Mouse (Mus musculus): ENCODE results near the gene Hnrnpm. TPM values are rescaled to one million over a fixed set of nuclear protein-coding genes. Genes with fewer than 3 reads are reported as not detected.

The Hnrnpm gene
- total and polyA plus RNA-seq, 2 experiments from 2014 or later: 54.3 to 139 TPM

- Histone ChIP-seq H3K27me3 (ENCODE audit: control insufficient read depth, insufficient read depth, low read length) (no peaks in the 10 kb centered on the region), H3K9ac (replicated peaks; ENCODE audit: low read depth, low read length) (no peak overlapping the region), H3K4me3 (ENCODE audit: low read depth, low read length) (no peak overlapping the region), H3K4me1 (ENCODE audit: control insufficient read depth, insufficient read depth) (no peaks in the 10 kb centered on the region), H3K4me2 (ENCODE audit: low read depth, low read length) (no peak overlapping the region), H3K36me3 (replicated peaks; ENCODE audit: control insufficient read depth, insufficient read depth, low read length) (no peaks in the 10 kb centered on the region), H3K27ac (ENCODE audit: low read depth) (no peak overlapping the region), H3K9me3 (replicated peaks; ENCODE audit: control insufficient read depth, low read length) (no peaks in the 10 kb centered on the region)
- WGBS: 42% methylated on average over 2 of the region's 2 CpGs
- DNase-seq (ENCODE audit: low spot score) (no peak), ATAC-seq (ENCODE audit: insufficient read depth, low read depth) (no peak)
- TF ChIP-seq EP300 (IDR thresholded peaks at IDR 0.05; ENCODE audit: low read depth) (no peak), CTCF (IDR thresholded peaks at IDR 0.05; ENCODE audit: low read depth) (no peak)
These were observed 79.4 kb downstream of the Hnrnpm start for GRCm38 (mm10) chr17:33607273-33607672.

- Histone ChIP-seq H3K36me3 (replicated peaks; ENCODE audit: control insufficient read depth, insufficient read depth, low read length) (no peaks in the 10 kb centered on the region), H3K4me3 (ENCODE audit: low read depth, low read length) (no peak overlapping the region), H3K27ac (ENCODE audit: low read depth) (no peak overlapping the region), H3K9me3 (replicated peaks; ENCODE audit: control insufficient read depth, low read length) (no peaks in the 10 kb centered on the region; the same call in 1 of the 2 replicates), H3K4me1 (ENCODE audit: control insufficient read depth, insufficient read depth) (no peaks in the 10 kb centered on the region), H3K27me3 (ENCODE audit: control insufficient read depth, insufficient read depth, low read length) (no peaks in the 10 kb centered on the region), H3K4me2 (ENCODE audit: low read depth, low read length) (no peak overlapping the region), H3K9ac (replicated peaks; ENCODE audit: low read depth, low read length) (no peak overlapping the region)
- DNase-seq (ENCODE audit: low spot score) (no peak), ATAC-seq (ENCODE audit: insufficient read depth, low read depth) (no peak)
- TF ChIP-seq EP300 (IDR thresholded peaks at IDR 0.05; ENCODE audit: low read depth): no peak
- TF ChIP-seq CTCF (IDR thresholded peaks at IDR 0.05; ENCODE audit: low read depth): no peak
- 76% methylated on average over 12 of the region's 12 CpGs for WGBS
These were observed 84.7 kb downstream of the Hnrnpm start for GRCm38 (mm10) chr17:33601947-33602346.

- TF ChIP-seq CTCF (IDR thresholded peaks at IDR 0.05; ENCODE audit: low read depth): no peak
- no peak for TF ChIP-seq EP300 (IDR thresholded peaks at IDR 0.05; ENCODE audit: low read depth)
- Histone ChIP-seq H3K36me3 (replicated peaks; ENCODE audit: control insufficient read depth, insufficient read depth, low read length) (no peaks in the 10 kb centered on the region), H3K4me3 (ENCODE audit: low read depth, low read length) (no peak overlapping the region), H3K9ac (replicated peaks; ENCODE audit: low read depth, low read length) (no peak overlapping the region), H3K9me3 (replicated peaks; ENCODE audit: control insufficient read depth, low read length) (no peaks in the 10 kb centered on the region; the same call in 1 of the 2 replicates), H3K4me1 (ENCODE audit: control insufficient read depth, insufficient read depth) (no peaks in the 10 kb centered on the region), H3K27me3 (ENCODE audit: control insufficient read depth, insufficient read depth, low read length) (no peaks in the 10 kb centered on the region), H3K27ac (ENCODE audit: low read depth) (no peak overlapping the region), H3K4me2 (ENCODE audit: low read depth, low read length) (no peak overlapping the region)
- DNase-seq (ENCODE audit: low spot score): no peak
- no peak for ATAC-seq (ENCODE audit: insufficient read depth, low read depth)
- 77% methylated on average over 3 of the region's 3 CpGs for WGBS
These were observed 85.8 kb downstream of the Hnrnpm start for GRCm38 (mm10) chr17:33600831-33601230.

DNA sequence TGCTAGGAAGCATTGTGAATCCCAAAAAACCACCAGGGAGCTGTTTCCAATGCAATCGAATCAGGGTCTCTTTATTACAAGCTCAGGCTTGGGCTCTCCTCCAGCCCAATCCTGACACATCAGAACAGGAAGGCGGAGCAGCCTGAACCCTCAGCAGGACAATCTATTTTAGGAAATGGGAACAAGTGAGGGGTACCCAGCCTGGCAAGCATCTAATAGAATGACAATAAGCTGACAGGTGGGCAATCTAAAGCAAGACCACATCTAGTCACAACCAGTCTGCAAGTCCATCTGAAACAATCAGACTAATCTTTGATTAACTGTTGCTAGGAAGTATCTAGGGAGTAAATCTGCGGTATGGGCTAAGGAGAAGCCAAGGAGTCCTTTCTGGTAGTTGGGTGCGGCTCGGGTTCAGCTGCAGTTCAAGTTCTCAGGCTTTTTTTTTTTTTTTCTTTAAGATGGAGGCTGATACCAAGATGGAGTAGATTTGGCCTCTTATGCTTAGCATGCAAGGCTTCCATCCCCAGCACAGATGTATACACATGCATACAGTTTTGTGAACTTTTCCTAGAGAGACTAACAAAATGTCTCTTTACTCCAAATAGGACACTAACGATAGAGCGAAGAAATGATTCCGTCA is 86.7 kb downstream of the Hnrnpm start:
- no peak overlapping the region for H3K4me3 ChIP-seq (ENCODE audit: low read depth, low read length)
- no peak overlapping the region for H3K9ac ChIP-seq (replicated peaks; ENCODE audit: low read depth, low read length)
- no peaks in the 10 kb centered on the region; the same call in 1 of the 2 replicates for H3K9me3 ChIP-seq (replicated peaks; ENCODE audit: control insufficient read depth, low read length)
- no peak for ATAC-seq (ENCODE audit: insufficient read depth, low read depth)
- no peak overlapping the region for H3K4me2 ChIP-seq (ENCODE audit: low read depth, low read length)
- no peaks in the 10 kb centered on the region for H3K36me3 ChIP-seq (replicated peaks; ENCODE audit: control insufficient read depth, insufficient read depth, low read length)
- H3K27me3 ChIP-seq (ENCODE audit: control insufficient read depth, insufficient read depth, low read length): no peaks in the 10 kb centered on the region
- no peak for TF ChIP-seq CTCF (IDR thresholded peaks at IDR 0.05; ENCODE audit: low read depth)
- no peak for TF ChIP-seq EP300 (IDR thresholded peaks at IDR 0.05; ENCODE audit: low read depth)
- no peak overlapping the region for H3K27ac ChIP-seq (ENCODE audit: low read depth)
- 74% methylated on average over 8 of the region's 8 CpGs for WGBS
- DNase-seq (ENCODE audit: low spot score): no peak
- no peaks in the 10 kb centered on the region for H3K4me1 ChIP-seq (ENCODE audit: control insufficient read depth, insufficient read depth)

DNA sequence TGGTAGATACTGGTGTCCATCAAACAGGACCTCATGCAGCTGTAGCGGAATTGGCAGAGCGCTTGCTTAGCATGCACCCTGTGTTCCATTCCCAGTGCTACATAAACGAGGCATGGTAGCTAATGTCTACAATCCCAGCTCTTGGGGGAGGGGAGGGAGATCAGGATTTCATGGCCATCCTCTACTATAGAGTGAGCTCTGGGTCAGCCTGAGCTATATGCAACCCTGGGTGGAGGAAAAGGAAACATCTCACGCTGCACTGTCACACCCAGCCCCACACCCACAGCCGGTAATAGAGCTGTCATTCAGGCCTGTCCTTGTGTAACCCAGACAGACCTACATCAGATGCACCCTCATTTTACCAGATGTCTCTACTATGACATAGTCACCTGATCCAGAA is 88.2 kb downstream of the Hnrnpm start:
- ATAC-seq (ENCODE audit: insufficient read depth, low read depth) (no peak), DNase-seq (ENCODE audit: low spot score) (no peak)
- no peak overlapping the region for H3K9ac ChIP-seq (replicated peaks; ENCODE audit: low read depth, low read length)
- H3K9me3 ChIP-seq (replicated peaks; ENCODE audit: control insufficient read depth, low read length): no peaks in the 10 kb centered on the region; the same call in 1 of the 2 replicates
- 78% methylated on average over 5 of the region's 5 CpGs for WGBS
- no peak overlapping the region for H3K4me3 ChIP-seq (ENCODE audit: low read depth, low read length)
- H3K27ac ChIP-seq (ENCODE audit: low read depth): no peak overlapping the region
- H3K4me2 ChIP-seq (ENCODE audit: low read depth, low read length): no peak overlapping the region
- TF ChIP-seq CTCF (IDR thresholded peaks at IDR 0.05; ENCODE audit: low read depth): no peak
- no peaks in the 10 kb centered on the region for H3K4me1 ChIP-seq (ENCODE audit: control insufficient read depth, insufficient read depth)
- no peaks in the 10 kb centered on the region for H3K36me3 ChIP-seq (replicated peaks; ENCODE audit: control insufficient read depth, insufficient read depth, low read length)
- H3K27me3 ChIP-seq (ENCODE audit: control insufficient read depth, insufficient read depth, low read length): no peaks in the 10 kb centered on the region

DNA sequence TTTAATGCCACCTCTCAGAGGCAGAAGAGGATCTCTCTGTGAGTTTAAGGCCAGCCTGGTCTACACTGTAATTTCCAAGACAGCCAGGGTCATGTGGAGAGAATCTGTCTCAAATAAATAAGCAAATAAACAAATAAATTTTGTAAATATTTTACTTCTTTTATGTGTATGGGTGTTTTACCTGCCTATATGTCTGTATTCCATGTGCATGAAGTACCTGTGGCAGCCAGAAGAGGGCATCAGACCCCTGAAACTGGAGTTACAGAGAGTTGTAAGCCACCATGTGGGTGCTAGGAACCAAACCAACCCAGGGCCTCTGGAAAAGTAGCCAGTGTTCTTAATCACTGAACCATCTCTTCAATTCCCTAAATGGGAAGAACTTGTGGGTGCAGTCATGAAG is 89.4 kb downstream of the Hnrnpm start:
- no peak for DNase-seq (ENCODE audit: low spot score)

More for the DNA sequence above, 89.4 kb downstream of the Hnrnpm start:
- H3K36me3 ChIP-seq (replicated peaks; ENCODE audit: control insufficient read depth, insufficient read depth, low read length): no peaks in the 10 kb centered on the region
- no peak overlapping the region for H3K9ac ChIP-seq (replicated peaks; ENCODE audit: low read depth, low read length)
- no peak overlapping the region for H3K4me3 ChIP-seq (ENCODE audit: low read depth, low read length)
- ATAC-seq (ENCODE audit: insufficient read depth, low read depth): no peak
- no peak for TF ChIP-seq CTCF (IDR thresholded peaks at IDR 0.05; ENCODE audit: low read depth)
- no peak for TF ChIP-seq EP300 (IDR thresholded peaks at IDR 0.05; ENCODE audit: low read depth)
- H3K4me1 ChIP-seq (ENCODE audit: control insufficient read depth, insufficient read depth): no peaks in the 10 kb centered on the region
- no peak overlapping the region for H3K27ac ChIP-seq (ENCODE audit: low read depth)
- H3K9me3 ChIP-seq (replicated peaks; ENCODE audit: control insufficient read depth, low read length): no peaks in the 10 kb centered on the region; the same call in 1 of the 2 replicates
- no peak overlapping the region for H3K4me2 ChIP-seq (ENCODE audit: low read depth, low read length)
- no peaks in the 10 kb centered on the region for H3K27me3 ChIP-seq (ENCODE audit: control insufficient read depth, insufficient read depth, low read length)

Other genes with a start within 250 kb of the Hnrnpm start
- 17.0 and 34.7 TPM in 2 replicates for gene Adamts10, start 162.7 kb downstream of the Hnrnpm start, total RNA-seq (2014; rRNA removed; ENCODE audit: low replicate concordance)
- gene Adamts10, start 162.7 kb downstream of the Hnrnpm start, polyA plus RNA-seq (2015; fragmentation: Nextera tagmentation; extraction: Ambion mirVana): 13.6 and 14.8 TPM in 2 replicates
- 2.6 and 3.0 TPM in 2 replicates for gene Myo1f, start 131.2 kb downstream of the Hnrnpm start, total RNA-seq (2014; rRNA removed; ENCODE audit: low replicate concordance)
- 1.1 and 1.6 TPM in 2 replicates for gene Myo1f, start 131.2 kb downstream of the Hnrnpm start, polyA plus RNA-seq (2015; fragmentation: Nextera tagmentation; extraction: Ambion mirVana)
- gene Zfp414, start 57.8 kb downstream of the Hnrnpm start, total RNA-seq (2014; rRNA removed; ENCODE audit: low replicate concordance): 29.0 and 39.9 TPM in 2 replicates
- 20.3 and 21.4 TPM in 2 replicates for gene Zfp414, start 57.8 kb downstream of the Hnrnpm start, polyA plus RNA-seq (2015; fragmentation: Nextera tagmentation; extraction: Ambion mirVana)
- gene Pram1, start 48.8 kb downstream of the Hnrnpm start, total RNA-seq (2014; rRNA removed; ENCODE audit: low replicate concordance): not detected in 2 replicates
- 0.08 and 0.29 TPM in 2 replicates for gene Pram1, start 48.8 kb downstream of the Hnrnpm start, polyA plus RNA-seq (2015; fragmentation: Nextera tagmentation; extraction: Ambion mirVana)
- gene March2, start 31.8 kb upstream of the Hnrnpm start, total RNA-seq (2014; rRNA removed; ENCODE audit: low replicate concordance): 117 and 124 TPM in 2 replicates
- 87.6 and 88.5 TPM in 2 replicates for gene March2, start 31.8 kb upstream of the Hnrnpm start, polyA plus RNA-seq (2015; fragmentation: Nextera tagmentation; extraction: Ambion mirVana)
- 58.6 and 87.8 TPM in 2 replicates for gene Rab11b, start 73.7 kb upstream of the Hnrnpm start, total RNA-seq (2014; rRNA removed; ENCODE audit: low replicate concordance)
- 382 and 425 TPM in 2 replicates for gene Rab11b, start 73.7 kb upstream of the Hnrnpm start, polyA plus RNA-seq (2015; fragmentation: Nextera tagmentation; extraction: Ambion mirVana)
- 35.2 and 79.3 TPM in 2 replicates for gene Angptl4, start 95.0 kb upstream of the Hnrnpm start, total RNA-seq (2014; rRNA removed; ENCODE audit: low replicate concordance)
- 59.2 and 124 TPM in 2 replicates for gene Angptl4, start 95.0 kb upstream of the Hnrnpm start, polyA plus RNA-seq (2015; fragmentation: Nextera tagmentation; extraction: Ambion mirVana)
- gene Kank3, start 123.7 kb upstream of the Hnrnpm start, total RNA-seq (2014; rRNA removed; ENCODE audit: low replicate concordance): 33.3 and 68.7 TPM in 2 replicates
- gene Kank3, start 123.7 kb upstream of the Hnrnpm start, polyA plus RNA-seq (2015; fragmentation: Nextera tagmentation; extraction: Ambion mirVana): 46.1 and 50.8 TPM in 2 replicates
- gene Rps28, start 137.7 kb upstream of the Hnrnpm start, total RNA-seq (2014; rRNA removed; ENCODE audit: low replicate concordance): 127 and 305 TPM in 2 replicates
- gene Rps28, start 137.7 kb upstream of the Hnrnpm start, polyA plus RNA-seq (2015; fragmentation: Nextera tagmentation; extraction: Ambion mirVana): 622 and 631 TPM in 2 replicates
- 467 and 766 TPM in 2 replicates for gene Ndufa7, start 137.7 kb upstream of the Hnrnpm start, total RNA-seq (2014; rRNA removed; ENCODE audit: low replicate concordance)
- 899 and 938 TPM in 2 replicates for gene Ndufa7, start 137.7 kb upstream of the Hnrnpm start, polyA plus RNA-seq (2015; fragmentation: Nextera tagmentation; extraction: Ambion mirVana)
- gene Cd320, start 156.2 kb upstream of the Hnrnpm start, total RNA-seq (2014; rRNA removed; ENCODE audit: low replicate concordance): 17.3 and 24.0 TPM in 2 replicates
- 37.3 and 41.6 TPM in 2 replicates for gene Cd320, start 156.2 kb upstream of the Hnrnpm start, polyA plus RNA-seq (2015; fragmentation: Nextera tagmentation; extraction: Ambion mirVana)
- not detected in 2 replicates for gene Gm7029, start 187.0 kb upstream of the Hnrnpm start, total RNA-seq (2014; rRNA removed; ENCODE audit: low replicate concordance)
- gene Gm7029, start 187.0 kb upstream of the Hnrnpm start, polyA plus RNA-seq (2015; fragmentation: Nextera tagmentation; extraction: Ambion mirVana): not detected in 2 replicates
- 17.0 and 30.1 TPM in 2 replicates for gene Kifc1, start 203.8 kb upstream of the Hnrnpm start, total RNA-seq (2014; rRNA removed; ENCODE audit: low replicate concordance)
- gene Kifc1, start 203.8 kb upstream of the Hnrnpm start, polyA plus RNA-seq (2015; fragmentation: Nextera tagmentation; extraction: Ambion mirVana): 2.0 and 2.1 TPM in 2 replicates
- gene Platr17, start 218.3 kb upstream of the Hnrnpm start, total RNA-seq (2014; rRNA removed; ENCODE audit: low replicate concordance): not detected in 2 replicates
- gene Platr17, start 218.3 kb upstream of the Hnrnpm start, polyA plus RNA-seq (2015; fragmentation: Nextera tagmentation; extraction: Ambion mirVana): not detected in 2 replicates
- 15.2 and 19.3 TPM in 2 replicates for gene Daxx, start 222.6 kb upstream of the Hnrnpm start, total RNA-seq (2014; rRNA removed; ENCODE audit: low replicate concordance)
- gene Daxx, start 222.6 kb upstream of the Hnrnpm start, polyA plus RNA-seq (2015; fragmentation: Nextera tagmentation; extraction: Ambion mirVana): 18.0 and 20.0 TPM in 2 replicates
- 50.9 and 84.1 TPM in 2 replicates for gene Tapbp, start 229.0 kb upstream of the Hnrnpm start, total RNA-seq (2014; rRNA removed; ENCODE audit: low replicate concordance)
- gene Tapbp, start 229.0 kb upstream of the Hnrnpm start, polyA plus RNA-seq (2015; fragmentation: Nextera tagmentation; extraction: Ambion mirVana): 47.6 and 51.3 TPM in 2 replicates
- 29.1 and 42.9 TPM in 2 replicates for gene Zbtb22, start 229.0 kb upstream of the Hnrnpm start, total RNA-seq (2014; rRNA removed; ENCODE audit: low replicate concordance)
- gene Zbtb22, start 229.0 kb upstream of the Hnrnpm start, polyA plus RNA-seq (2015; fragmentation: Nextera tagmentation; extraction: Ambion mirVana): 10.1 and 12.0 TPM in 2 replicates
- gene Rgl2, start 242.7 kb upstream of the Hnrnpm start, total RNA-seq (2014; rRNA removed; ENCODE audit: low replicate concordance): 63.1 and 144 TPM in 2 replicates
- gene Rgl2, start 242.7 kb upstream of the Hnrnpm start, polyA plus RNA-seq (2015; fragmentation: Nextera tagmentation; extraction: Ambion mirVana): 21.1 and 21.9 TPM in 2 replicates